Mouse (Mus musculus) embryo, embryonic 11 days (tissue): Measurements from ENCODE around the gene Cmah.

ENCODE experiments used
- DNase-seq: peaks from one replicate; pipeline ENCODE4 v3.0.0-alpha.2; 2015

Gene Cmah

GRCm38 (mm10) chr13:24327201-24327600 is at the start of gene Cmah:
Gene Cmah (plus strand): TSS chr13:24327404.
- no peak for DNase-seq

- DNase-seq = no peak
Observed at GRCm38 (mm10) chr13:24279407-24279761, 47.8 kb upstream of the Cmah start.

GRCm38 (mm10) chr13:24279762-24280438 is 47.3 kb upstream of the Cmah start:
- DNase-seq = peak; percentile 52

GRCm38 (mm10) chr13:24280439-24281431 is 46.5 kb upstream of the Cmah start, which contains the start of gene Carmil1:
Gene Carmil1 (minus strand): TSS chr13:24280795.
- peak; percentile 92 for DNase-seq

- no peak for DNase-seq
Observed at GRCm38 (mm10) chr13:24287381-24287780, 39.8 kb upstream of the Cmah start.

GRCm38 (mm10) chr13:24297252-24297651 is 30.0 kb upstream of the Cmah start:
- DNase-seq = peak; percentile 71

- DNase-seq = no peak
Observed at GRCm38 (mm10) chr13:24305486-24305885, 21.7 kb upstream of the Cmah start.

GRCm38 (mm10) chr13:24306248-24306647 is 21.0 kb upstream of the Cmah start:
- no peak for DNase-seq

GRCm38 (mm10) chr13:24311011-24311940 is 15.9 kb upstream of the Cmah start:
- DNase-seq = no peak

- DNase-seq = no peak
Observed at GRCm38 (mm10) chr13:24316563-24316962, 10.6 kb upstream of the Cmah start.

GRCm38 (mm10) chr13:24318618-24319017 is 8.6 kb upstream of the Cmah start:
- DNase-seq = peak; percentile 54

GRCm38 (mm10) chr13:24321313-24321712 is 5.9 kb upstream of the Cmah start:
- no peak for DNase-seq

- no peak for DNase-seq
Observed at GRCm38 (mm10) chr13:24328036-24328817, 1.0 kb downstream of the Cmah start.

GRCm38 (mm10) chr13:24330128-24330527 is 2.9 kb downstream of the Cmah start:
- DNase-seq = no peak

- DNase-seq = no peak
Observed at GRCm38 (mm10) chr13:24330836-24331523, 3.8 kb downstream of the Cmah start.

- DNase-seq = no peak
Observed at GRCm38 (mm10) chr13:24332537-24332936, 5.3 kb downstream of the Cmah start.

- no peak for DNase-seq
Observed at GRCm38 (mm10) chr13:24336818-24337217, 9.6 kb downstream of the Cmah start.

- peak; percentile 62 for DNase-seq
Observed at GRCm38 (mm10) chr13:24337874-24338273, 10.7 kb downstream of the Cmah start.

GRCm38 (mm10) chr13:24338343-24338861 is 11.2 kb downstream of the Cmah start:
- DNase-seq = no peak

- no peak for DNase-seq
Observed at GRCm38 (mm10) chr13:24339907-24340306, 12.7 kb downstream of the Cmah start.

- DNase-seq = no peak
Observed at GRCm38 (mm10) chr13:24340462-24340861, 13.3 kb downstream of the Cmah start.
